Mouse (Mus musculus): Measurements from ENCODE around the gene Klhl22. TPM values are rescaled to one million over a fixed set of nuclear protein-coding genes. Genes with fewer than 3 reads are reported as not detected.

Klhl22 gene
- total RNA-seq, 2 experiments from 2014 or later = 13.2 to 20.1 TPM

DNA sequence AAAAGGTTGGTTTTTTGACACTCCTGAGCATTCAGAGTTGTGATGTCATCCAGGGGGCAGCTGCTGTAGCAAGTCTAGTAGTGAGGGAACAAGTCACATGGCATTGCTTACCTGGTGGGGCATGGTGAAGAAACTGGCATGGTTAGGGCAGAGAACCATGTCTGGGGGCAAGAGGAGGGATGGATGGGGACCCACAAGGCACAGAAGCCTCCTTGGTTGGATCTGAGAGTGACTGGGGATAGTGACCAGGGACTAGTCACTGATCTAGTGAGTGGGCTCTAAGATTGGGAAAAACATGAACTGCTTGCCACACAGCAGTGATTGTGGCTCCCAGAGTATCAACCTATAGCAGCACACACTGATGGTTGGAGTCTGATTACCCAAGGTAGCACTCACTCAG is 40.2 kb downstream of the Klhl22 start:
- ATAC-seq (replicated peaks; ENCODE audit: poor library complexity, severe bottlenecking) = no peak

DNA sequence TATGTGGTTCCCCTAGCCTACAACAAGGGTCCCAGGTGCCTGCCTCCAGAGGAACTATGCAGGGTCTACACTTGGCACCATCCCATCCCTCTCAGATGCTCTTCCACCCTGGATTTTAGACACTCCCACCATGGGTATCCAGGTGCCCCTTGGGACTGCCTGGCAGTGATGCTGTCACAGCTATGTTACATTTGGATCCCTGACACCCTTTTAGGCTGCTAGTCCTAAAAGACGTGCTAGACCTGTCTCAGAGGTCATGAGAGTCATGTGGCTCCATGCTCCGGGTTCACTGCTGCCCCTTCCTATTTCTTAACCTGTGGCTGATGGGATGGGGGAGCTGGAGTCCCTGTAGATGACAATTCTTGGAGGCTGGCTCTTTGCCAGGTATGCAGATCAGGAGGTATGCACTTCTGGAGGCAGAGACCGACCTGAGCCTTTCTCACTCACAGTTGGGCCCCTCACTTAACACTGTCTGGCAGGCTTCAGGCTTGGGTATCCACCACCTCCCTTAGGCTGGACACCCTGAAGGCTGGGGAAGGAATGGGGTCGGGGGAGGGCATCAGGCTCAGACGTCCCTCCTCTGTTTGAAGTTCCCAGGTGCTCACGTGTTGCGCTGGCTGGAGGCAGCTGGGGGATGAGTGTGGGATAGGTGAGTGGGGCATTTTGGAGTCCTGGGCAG is 42.5 kb downstream of the Klhl22 start:
- ATAC-seq (replicated peaks; ENCODE audit: poor library complexity, severe bottlenecking) = no peak

DNA sequence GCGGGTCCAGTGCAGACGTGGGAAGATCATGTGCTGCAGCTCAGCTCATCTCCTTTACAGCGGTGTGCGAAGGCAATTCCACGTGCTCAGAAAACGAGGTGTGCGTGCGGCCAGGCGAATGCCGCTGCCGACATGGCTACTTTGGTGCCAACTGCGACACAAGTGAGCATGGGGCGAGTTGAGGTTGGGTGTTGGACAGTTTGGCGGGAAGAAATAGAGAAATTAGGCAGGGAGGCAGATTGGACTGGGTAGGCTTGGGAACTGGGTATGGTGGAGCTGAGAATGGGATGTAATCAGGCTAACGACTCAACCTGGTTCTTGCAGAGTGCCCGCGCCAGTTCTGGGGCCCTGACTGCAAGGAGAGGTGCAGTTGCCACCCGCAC is 43.0 kb downstream of the Klhl22 start:
- no peak for ATAC-seq (replicated peaks; ENCODE audit: poor library complexity, severe bottlenecking)

DNA sequence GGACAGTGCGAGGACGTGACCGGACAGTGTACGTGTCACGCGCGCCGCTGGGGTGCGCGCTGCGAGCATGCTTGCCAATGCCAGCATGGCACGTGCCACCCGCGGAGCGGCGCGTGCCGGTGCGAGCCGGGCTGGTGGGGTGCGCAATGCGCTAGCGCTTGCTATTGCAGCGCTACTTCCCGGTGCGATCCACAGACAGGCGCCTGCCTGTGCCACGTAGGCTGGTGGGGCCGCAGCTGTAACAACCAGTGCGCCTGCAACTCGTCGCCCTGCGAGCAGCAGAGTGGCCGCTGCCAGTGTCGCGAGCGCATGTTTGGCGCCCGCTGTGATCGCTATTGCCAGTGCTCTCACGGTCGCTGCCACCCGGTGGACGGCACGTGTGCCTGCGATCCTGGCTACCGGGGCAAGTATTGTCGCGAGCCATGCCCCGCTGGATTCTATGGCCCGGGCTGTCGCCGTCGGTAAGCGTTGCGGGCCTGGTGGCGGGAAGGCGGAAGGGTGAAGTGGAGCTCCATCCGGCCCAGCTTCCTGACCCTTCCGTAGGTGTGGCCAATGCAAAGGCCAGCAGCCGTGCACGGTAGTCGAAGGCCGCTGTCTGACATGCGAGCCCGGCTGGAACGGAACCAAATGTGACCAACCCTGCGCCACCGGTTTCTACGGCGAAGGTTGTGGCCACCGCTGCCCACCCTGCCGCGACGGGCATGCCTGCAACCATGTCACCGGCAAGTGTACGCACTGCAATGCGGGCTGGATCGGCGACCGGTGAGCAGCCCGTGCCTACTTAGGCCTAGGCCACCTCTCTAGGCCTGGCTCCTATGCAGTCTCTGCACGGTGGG is 43.6 kb downstream of the Klhl22 start:
- ATAC-seq (replicated peaks; ENCODE audit: poor library complexity, severe bottlenecking) = peak; percentile 19

DNA sequence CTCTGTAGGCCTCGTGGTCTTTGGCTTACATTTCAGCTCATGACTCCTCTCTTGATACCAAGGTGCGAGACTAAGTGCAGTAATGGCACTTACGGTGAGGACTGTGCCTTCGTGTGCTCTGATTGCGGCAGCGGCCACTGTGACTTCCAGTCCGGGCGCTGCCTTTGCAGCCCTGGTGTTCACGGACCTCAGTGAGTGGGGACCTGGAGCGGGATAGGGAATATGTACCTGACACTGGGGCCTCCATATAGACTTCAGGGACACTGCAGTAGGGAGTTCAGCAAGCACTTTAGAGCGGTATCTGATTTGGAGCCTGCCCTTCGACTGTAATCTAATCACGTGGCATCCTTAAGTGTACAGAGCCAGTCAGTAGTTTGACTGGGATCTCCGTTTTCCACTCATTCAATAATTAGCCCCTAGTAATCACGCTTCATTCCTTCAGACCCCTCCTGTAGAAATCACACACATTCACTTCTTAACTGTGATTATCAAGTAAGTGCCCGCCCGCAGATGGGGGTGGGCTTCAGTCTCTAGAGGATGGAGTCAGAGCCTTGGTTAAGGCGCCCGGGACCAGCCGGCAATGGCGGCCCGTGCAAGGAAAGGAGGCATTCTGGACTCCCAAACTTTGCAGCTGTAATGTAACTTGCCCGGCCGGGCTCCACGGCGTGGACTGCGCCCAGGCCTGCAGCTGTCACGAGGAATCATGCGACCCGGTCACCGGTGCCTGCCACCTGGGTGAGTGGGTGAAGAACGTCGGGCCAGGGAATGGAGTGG is 44.4 kb downstream of the Klhl22 start:
- ATAC-seq (replicated peaks; ENCODE audit: poor library complexity, severe bottlenecking) = no peak

DNA sequence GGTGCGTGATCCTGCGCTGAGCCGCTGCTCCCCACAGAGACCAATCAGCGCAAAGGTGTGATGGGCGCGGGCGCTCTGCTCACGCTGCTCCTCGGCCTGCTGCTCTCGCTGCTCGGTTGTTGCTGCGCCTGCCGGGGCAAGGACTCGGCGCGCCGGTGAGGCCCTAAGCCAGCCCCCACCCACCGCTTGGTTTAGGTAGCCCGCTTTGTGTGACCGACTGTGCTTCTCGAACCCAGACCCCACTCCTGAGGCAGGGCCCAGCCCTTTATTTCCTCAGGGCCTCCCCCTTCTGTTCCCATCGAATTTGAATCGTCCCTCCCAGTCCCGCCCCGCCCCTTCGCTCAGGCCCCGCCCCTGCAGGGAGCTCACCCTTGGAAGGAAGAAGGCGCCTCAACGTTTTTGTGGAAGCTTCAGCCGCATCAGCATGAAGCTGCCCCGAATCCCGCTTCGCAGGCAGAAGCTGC is 45.1 kb downstream of the Klhl22 start:
- ATAC-seq (replicated peaks; ENCODE audit: poor library complexity, severe bottlenecking) = no peak

DNA sequence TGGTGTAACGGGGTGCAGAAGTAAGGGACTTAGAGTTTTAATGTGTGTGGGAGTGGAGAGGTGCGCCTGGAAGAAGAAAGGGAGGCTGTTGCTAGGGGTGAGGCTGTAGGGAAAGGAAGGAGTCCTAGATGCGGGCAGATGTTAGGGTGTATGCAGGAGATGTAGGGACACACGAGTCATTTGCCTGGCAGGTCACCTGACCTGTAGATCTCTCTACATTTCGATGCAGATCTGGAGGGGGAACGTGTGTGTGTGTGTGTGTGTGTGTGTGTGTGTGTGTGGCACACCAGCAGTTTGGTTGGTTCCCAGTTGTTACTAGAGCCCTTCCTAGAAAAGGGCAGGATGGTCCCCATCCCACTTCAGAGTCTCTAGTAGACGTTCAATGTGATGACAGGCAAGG is 45.6 kb downstream of the Klhl22 start:
- no peak for ATAC-seq (replicated peaks; ENCODE audit: poor library complexity, severe bottlenecking)

DNA sequence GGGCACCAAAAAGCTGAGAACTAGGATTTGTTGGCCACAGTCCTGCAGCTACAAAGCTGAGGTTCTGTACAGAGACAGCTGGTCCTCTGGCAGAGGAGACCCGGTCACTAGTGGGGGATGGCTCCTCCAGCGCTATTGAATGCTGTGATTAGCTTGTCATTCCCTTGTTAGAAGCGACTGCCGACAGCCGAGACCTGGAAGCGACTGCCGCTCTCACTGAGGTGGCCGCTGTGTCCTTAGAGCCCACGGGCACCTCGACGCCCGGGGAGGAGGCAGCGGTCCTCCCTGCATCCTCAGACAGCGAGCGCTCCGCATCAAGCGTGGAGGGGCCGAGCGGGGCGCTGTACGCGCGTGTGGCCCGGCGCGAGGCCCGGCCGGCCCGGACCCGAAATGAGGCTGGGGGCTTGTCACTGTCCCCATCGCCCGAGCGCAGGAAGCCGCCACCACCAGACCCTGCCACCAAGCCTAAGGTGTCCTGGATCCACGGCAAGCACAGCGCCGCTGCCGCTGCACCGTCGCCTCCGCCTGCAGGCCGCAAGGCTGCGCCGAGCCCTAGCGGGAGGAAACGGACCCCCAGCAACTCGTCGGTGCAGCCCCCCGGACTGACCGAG is 47.3 kb downstream of the Klhl22 start:
- ATAC-seq (replicated peaks; ENCODE audit: poor library complexity, severe bottlenecking) = no peak

DNA sequence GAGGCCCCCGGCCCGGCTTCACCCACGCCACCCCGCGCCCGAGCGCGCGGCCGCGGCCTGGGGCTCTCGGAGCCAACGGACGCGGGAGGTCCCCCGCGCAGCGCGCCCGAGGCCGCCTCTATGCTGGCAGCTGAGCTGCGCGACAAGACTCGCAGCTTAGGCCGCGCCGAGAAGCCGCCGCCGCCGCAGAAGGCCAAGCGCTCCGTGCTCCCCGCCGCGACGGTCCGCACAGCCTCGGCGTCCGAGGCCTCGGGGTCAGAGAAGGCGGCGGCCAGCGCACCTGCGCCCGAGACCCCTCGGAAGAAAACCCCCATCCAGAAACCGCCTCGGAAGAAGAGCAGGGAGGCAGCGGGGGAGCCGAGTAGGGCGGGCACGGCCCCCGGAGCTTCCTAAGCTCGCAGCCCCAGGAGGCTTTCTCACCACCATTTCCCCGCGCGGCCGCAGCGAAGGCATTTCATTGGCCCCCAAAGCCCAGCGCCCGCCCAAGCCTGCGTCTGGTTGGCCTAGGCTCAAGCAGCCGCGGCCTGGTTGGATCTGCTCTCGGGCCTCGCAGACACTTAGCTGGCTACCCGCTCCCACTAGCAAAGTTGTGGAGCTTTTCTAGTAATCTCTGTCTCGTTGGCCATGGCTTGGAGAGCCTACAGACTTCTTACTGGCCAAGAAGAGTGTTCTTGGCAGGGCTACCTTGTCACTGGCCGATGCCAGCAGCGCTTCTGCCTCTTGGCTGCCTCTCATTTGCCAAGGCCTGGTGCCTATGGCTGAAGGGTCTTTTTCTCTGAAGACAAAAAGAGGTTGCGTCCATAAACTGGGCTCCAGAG is 48.0 kb downstream of the Klhl22 start:
- ATAC-seq (replicated peaks; ENCODE audit: poor library complexity, severe bottlenecking) = peak; percentile 71

DNA sequence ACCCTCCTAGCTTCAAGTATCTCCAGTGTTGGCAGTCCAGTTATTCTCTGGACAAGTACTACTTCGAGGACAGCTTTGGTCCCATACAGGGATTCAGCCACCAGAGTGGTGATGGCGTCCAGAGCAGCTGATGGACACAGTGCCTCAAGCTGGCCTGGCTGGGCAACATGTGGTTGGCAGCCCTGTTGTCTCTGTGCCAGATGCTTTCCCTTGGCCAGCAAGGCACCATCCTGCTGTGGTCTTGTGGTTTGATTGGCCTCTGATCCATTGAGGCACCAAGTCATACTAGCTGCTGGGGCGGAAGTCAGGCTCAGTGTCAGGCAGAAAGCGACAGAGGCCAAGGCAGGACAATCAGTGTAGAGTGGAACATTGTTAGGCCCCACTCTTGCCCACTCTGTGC is 49.7 kb downstream of the Klhl22 start:
- ATAC-seq (replicated peaks; ENCODE audit: poor library complexity, severe bottlenecking) = no peak

DNA sequence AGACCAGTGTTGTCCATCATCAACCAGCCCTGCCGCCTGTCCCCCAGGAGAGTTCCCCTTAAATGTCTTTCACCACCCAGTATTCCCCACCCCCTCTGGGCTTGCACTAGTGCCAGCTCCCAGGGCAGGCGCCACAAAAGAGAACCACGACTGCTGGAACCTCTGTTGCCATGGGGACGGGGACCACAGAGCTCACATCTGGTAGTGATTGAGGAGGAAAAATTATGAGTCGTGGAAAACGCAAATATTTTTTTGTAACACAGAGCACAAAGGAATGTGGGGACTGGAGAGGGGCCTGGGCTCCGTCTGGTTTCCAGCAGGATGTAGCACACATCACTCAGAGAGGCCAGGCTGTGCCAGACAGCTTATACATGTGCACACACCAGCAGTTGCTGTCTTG is 50.3 kb downstream of the Klhl22 start:
- ATAC-seq (replicated peaks; ENCODE audit: poor library complexity, severe bottlenecking) = no peak; the same call in 1 of the 2 replicates

DNA sequence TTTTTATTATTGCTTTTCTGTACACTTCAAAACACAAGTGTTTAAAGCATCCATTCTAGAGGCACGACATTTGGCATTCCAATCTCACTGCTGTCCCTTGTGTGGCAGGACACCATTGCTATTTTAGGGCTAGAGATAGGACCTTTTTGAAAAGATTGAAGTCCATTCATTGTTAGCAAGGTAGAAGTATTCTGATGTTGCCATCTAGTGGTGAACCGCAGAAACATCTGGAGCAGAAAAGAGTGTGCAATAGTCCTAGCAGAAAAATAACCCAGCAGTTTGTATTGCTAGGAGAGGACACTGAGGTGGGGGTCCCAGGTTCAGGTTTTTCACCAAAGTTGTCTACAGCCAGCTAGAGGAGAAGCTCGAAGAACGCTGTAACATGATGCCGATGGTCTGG is 52.7 kb downstream of the Klhl22 start:
- ATAC-seq (replicated peaks; ENCODE audit: poor library complexity, severe bottlenecking) = no peak

DNA sequence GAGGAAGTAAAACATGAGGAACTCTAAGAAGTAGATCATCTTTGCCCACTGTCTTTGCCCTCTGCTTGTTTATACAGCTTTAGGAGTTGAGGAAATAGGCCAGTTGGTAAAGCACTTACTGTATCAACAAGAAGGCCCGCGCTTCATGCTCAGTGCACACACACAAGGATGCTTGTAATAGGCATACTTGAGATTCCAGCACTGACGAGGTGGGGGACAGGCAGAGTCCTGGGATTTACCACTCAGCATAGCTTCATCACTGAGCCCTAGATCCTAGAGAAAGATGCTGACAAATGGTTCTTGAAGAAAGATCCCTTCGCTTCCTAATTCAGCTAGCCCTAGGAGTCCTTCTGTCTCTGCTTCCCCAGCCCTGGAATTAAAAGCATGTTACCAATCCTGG is 53.8 kb downstream of the Klhl22 start:
- ATAC-seq (replicated peaks; ENCODE audit: poor library complexity, severe bottlenecking) = no peak

DNA sequence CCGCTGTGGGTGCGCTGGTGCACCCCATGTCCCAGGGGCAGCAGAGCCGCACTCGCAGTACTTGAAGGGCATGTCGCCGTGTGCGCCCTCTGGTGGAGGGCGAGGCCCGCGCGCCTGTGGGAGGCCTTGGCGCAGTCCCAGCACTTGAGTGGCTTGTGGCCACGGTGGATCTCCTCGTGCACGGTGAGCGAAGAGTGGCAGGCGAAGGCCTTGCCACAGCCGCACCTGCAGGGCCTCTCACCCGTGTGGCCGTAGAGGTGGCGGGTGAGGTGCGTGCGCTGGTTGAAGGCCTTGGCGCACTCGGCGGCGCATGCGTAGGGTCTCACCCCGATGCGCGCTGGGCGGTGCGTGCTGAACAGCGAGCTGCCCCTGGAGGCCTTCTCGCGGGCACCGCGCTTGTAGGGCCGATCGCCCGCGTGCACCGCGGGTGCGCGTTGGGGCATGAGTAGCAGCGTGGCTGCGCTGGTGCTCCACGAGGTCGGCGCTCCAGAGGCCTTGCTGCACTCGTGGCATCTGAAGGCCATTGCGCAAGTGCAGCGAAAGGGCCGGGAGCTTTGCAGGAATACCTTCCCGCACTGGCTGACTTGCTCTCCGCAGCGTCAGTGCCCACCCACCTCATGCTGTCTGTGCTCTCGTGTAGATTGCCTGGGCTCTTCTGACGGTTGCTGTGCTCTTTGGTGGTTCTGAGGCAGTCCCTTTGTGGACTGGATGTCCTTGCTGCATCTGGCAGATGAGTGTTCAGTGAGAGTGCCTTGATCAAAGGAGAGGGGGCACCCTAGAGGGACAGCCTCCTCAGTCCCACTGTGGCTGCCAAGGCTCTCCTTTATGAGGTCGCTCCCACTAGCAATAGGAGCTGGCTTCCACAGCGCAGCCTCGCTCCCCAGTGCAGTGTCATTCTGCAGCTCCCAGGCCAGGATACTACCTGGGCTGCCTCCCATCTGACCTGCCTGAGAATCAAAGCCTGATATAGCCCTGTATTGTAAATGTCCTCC is 56.3 kb downstream of the Klhl22 start:
- ATAC-seq (replicated peaks; ENCODE audit: poor library complexity, severe bottlenecking) = peak; percentile 88

DNA sequence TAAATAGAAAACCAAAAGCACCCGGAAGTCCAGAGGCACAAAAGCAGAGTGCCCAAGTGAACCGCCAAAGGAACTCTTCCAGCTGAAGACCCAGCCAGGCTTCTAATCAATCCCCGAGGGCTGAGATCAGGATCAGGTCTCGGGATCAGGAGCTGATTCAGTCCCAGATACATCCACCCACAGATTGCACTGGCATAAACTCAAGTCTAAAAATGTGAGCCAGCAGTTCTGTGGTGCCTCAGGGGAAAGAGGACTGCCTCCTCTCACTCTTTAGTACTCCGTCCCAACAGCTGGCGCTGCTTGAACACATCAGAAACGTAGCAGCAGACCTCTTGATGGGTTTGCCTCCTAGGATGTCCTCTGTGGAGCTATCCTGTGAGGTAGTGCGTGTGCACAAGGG is 57.1 kb downstream of the Klhl22 start:
- ATAC-seq (replicated peaks; ENCODE audit: poor library complexity, severe bottlenecking) = no peak

DNA sequence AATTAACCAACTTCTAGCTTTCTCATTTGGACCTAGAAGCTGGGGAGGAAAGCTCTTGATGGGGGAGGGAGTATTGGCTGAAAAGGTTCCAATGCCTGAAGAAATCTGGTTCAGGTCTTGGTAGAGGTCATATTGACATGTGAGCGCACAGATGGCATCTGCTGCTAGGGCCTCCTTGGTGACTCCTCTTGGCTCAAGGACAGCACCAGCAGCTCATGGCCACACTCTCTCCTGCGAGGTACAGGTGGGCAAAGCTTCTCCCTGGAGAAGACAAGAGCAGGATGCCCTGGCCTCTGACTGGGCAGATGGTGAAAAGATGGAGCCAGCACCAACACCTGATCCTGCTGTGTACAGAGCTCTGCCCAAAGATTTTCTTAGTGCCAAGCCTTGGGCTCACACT is 67.1 kb downstream of the Klhl22 start:
- ATAC-seq (replicated peaks; ENCODE audit: poor library complexity, severe bottlenecking) = no peak

DNA sequence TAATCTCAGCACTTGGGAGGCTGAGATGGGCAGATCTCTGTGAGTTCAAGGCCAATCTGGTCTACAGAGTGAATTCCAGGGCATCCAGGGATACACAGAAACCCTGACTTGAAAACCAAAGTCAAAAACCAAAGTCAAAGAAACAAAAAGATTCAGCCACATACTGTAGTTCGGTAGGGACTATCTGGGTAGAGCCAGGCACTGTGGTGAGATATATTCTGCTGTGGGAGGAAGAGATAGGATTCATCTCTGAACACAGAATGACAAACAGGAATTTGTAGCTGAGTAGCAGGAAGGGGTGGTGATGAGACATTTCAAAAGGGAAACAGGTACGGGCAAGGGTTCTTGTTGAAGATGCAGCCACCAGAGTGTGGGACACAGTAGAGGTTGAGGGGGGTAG is 68.8 kb downstream of the Klhl22 start:
- no peak for ATAC-seq (replicated peaks; ENCODE audit: poor library complexity, severe bottlenecking)

DNA sequence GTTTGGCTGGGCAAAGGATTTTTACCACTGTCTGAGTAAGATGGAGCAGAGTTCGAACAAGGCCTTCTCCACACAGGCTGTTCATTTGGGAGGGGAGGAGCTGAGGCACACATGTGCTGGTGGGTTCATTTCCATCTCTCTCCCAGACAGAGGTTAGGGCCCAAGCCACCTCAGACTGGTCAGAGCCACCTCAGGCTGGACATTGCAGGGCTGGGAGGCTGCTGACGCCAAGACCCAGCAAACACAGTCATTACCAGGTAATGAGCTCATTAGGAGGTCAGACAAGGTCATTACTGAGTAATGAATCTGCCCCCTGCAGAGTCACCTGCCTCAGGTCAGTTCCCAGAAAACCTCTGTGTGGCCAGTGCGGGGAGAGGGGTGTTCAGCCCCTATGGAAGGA is 69.4 kb downstream of the Klhl22 start:
- no peak for ATAC-seq (replicated peaks; ENCODE audit: poor library complexity, severe bottlenecking)

All from granulocyte monocyte progenitor cell, adult 5-6 weeks (primary cell).